Mouse (Mus musculus): ENCODE data around the gene Uhrf1bp1. TPM values are rescaled to one million over a fixed set of nuclear protein-coding genes. Genes with fewer than 3 reads are reported as not detected.

Uhrf1bp1 gene
- polyA plus RNA-seq, 1 experiment, result 16.7 TPM

- peak; percentile 55 for DNase-seq (ENCODE audit: low read depth)
- TF ChIP-seq POLR2A (IDR thresholded peaks at IDR 0.05; ENCODE audit: borderline replicate concordance, extremely low read depth, insufficient read depth, insufficient read length, poor library complexity, severe bottlenecking) (no peak), CTCF (IDR thresholded peaks at IDR 0.05; ENCODE audit: borderline replicate concordance, extremely low read depth, insufficient read depth, insufficient read length) (no peak)
Observed at GRCm38 (mm10) chr17:27922174-27922712, 66.0 kb downstream of the Uhrf1bp1 start.

- DNase-seq (ENCODE audit: low read depth), result no peak
- TF ChIP-seq POLR2A (IDR thresholded peaks at IDR 0.05; ENCODE audit: borderline replicate concordance, extremely low read depth, insufficient read depth, insufficient read length, poor library complexity, severe bottlenecking) (no peak), CTCF (IDR thresholded peaks at IDR 0.05; ENCODE audit: borderline replicate concordance, extremely low read depth, insufficient read depth, insufficient read length) (no peak)
Observed at GRCm38 (mm10) chr17:27925054-27925453, 68.8 kb downstream of the Uhrf1bp1 start.

DNA sequence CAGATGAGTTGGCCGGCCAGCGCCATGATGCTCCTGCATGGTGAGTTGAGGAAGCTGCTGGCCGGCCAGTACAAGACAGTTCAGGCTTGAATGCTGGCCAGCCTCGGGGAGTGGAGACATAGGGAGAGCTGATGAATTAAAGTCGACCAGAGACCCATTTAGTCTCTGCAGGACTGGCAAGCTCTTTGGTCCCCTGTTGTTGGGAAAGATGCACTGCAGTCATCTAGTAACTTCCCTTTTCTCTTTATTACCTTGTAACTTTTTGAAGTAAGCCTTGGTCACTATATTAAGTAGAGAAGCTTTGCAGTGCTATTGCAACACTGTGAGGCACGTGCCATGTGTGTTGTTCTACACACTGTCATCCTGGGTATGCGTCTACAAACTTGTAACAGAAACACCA is 69.3 kb downstream of the Uhrf1bp1 start:
- DNase-seq (ENCODE audit: low read depth), result no peak
- no peak for TF ChIP-seq CTCF (IDR thresholded peaks at IDR 0.05; ENCODE audit: borderline replicate concordance, extremely low read depth, insufficient read depth, insufficient read length)
- TF ChIP-seq POLR2A (IDR thresholded peaks at IDR 0.05; ENCODE audit: borderline replicate concordance, extremely low read depth, insufficient read depth, insufficient read length, poor library complexity, severe bottlenecking), result no peak

DNA sequence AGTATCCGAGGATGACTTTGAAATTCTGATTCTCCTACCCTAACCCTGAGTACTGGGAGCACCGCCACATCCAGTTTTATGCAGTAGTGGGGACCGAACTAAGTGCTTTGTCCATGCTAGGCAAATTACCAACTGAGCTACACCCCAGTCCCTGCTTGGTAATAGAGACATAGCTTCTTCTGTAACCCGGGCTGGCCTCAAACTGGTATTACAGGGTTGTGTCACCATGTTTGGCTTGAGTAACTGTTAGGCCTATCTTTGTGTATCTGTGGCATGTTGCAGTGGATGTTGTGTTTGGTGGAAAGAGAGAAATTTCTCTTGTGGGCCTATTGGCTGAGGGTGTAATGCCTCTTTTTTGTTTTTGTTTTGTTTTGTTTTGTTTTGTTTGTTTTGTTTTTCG is 74.0 kb downstream of the Uhrf1bp1 start:
- no peak for TF ChIP-seq POLR2A (IDR thresholded peaks at IDR 0.05; ENCODE audit: borderline replicate concordance, extremely low read depth, insufficient read depth, insufficient read length, poor library complexity, severe bottlenecking)
- TF ChIP-seq CTCF (IDR thresholded peaks at IDR 0.05; ENCODE audit: borderline replicate concordance, extremely low read depth, insufficient read depth, insufficient read length), result no peak

DNA sequence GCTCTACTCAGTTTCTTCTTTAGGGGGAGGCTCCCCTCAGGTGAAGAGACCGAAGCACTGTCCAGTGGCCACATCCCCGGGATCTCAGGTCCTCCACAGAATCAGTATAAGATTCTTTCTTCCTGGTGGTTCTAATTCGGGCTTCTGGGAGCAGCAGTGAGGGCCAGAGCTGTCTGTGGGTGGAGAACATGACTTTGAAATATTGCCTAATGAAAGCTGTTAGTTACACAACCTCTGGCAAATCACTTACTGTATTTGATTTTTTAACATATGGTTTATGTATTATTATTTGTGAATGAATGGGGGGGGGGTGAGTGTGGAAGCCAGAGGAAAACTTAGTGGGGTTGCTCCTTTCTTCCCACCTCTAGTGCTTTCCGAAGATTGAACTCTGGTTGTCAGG is 75.6 kb downstream of the Uhrf1bp1 start:
- no peak for DNase-seq (ENCODE audit: low read depth)
- TF ChIP-seq POLR2A (IDR thresholded peaks at IDR 0.05; ENCODE audit: borderline replicate concordance, extremely low read depth, insufficient read depth, insufficient read length, poor library complexity, severe bottlenecking) (no peak), CTCF (IDR thresholded peaks at IDR 0.05; ENCODE audit: borderline replicate concordance, extremely low read depth, insufficient read depth, insufficient read length) (no peak)

More for the DNA sequence above, 74.0 kb downstream of the Uhrf1bp1 start:
- no peak for DNase-seq (ENCODE audit: low read depth)

- DNase-seq (ENCODE audit: low read depth), result no peak
- TF ChIP-seq POLR2A (IDR thresholded peaks at IDR 0.05; ENCODE audit: borderline replicate concordance, extremely low read depth, insufficient read depth, insufficient read length, poor library complexity, severe bottlenecking) (no peak), CTCF (IDR thresholded peaks at IDR 0.05; ENCODE audit: borderline replicate concordance, extremely low read depth, insufficient read depth, insufficient read length) (no peak)
Observed at GRCm38 (mm10) chr17:27934136-27934910, 78.1 kb downstream of the Uhrf1bp1 start.

DNA sequence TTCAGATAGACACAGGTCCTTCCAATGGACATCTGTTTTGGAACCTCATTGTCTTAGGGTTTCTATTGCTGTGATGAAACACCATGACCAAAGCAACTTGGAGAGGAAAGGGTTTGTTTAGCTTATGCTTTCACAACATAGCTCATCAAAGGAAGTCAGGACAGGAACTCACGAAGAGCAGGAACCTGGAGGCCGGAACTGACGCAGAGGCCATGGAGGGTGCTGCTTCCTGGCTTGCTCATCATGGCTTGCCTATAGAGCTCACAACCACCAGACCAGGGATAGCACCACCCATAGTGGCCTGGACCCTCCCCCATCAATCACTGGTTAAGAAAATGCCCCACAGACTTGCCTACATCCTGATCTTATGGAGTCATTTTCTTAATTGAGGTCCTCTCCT is 78.8 kb downstream of the Uhrf1bp1 start:
- no peak for TF ChIP-seq POLR2A (IDR thresholded peaks at IDR 0.05; ENCODE audit: borderline replicate concordance, extremely low read depth, insufficient read depth, insufficient read length, poor library complexity, severe bottlenecking)
- TF ChIP-seq CTCF (IDR thresholded peaks at IDR 0.05; ENCODE audit: borderline replicate concordance, extremely low read depth, insufficient read depth, insufficient read length), result no peak
- no peak for DNase-seq (ENCODE audit: low read depth)

DNA sequence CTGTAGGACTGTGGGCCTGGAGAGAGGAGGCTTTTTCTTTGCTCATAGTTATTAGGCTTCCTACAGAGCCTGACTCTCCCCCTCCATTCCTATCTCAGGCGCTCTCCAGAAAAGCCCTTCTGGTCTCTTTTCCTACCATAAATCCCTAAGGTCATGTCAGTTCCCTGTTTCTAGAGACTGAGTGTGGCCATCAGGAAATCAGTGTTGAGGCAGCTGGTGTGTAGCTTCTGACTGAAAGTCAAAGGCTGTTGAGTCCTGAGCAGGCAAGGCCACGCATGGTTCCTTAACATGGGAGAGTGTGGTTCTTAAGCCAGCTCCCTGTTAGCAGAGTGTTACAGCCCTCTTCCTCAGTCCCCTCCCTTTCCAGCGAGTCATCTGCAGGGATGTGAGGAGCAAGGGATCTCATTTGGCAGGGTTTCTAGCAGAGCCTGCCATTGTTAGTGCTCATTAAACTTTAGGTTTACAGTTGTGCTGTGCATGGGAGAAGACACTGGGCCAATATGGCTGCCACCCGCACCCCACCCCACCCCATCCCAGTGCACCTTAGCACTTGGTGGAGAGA is 80.9 kb downstream of the Uhrf1bp1 start:
- no peak for TF ChIP-seq CTCF (IDR thresholded peaks at IDR 0.05; ENCODE audit: borderline replicate concordance, extremely low read depth, insufficient read depth, insufficient read length)
- TF ChIP-seq POLR2A (IDR thresholded peaks at IDR 0.05; ENCODE audit: borderline replicate concordance, extremely low read depth, insufficient read depth, insufficient read length, poor library complexity, severe bottlenecking), result no peak
- DNase-seq (ENCODE audit: low read depth), result no peak

DNA sequence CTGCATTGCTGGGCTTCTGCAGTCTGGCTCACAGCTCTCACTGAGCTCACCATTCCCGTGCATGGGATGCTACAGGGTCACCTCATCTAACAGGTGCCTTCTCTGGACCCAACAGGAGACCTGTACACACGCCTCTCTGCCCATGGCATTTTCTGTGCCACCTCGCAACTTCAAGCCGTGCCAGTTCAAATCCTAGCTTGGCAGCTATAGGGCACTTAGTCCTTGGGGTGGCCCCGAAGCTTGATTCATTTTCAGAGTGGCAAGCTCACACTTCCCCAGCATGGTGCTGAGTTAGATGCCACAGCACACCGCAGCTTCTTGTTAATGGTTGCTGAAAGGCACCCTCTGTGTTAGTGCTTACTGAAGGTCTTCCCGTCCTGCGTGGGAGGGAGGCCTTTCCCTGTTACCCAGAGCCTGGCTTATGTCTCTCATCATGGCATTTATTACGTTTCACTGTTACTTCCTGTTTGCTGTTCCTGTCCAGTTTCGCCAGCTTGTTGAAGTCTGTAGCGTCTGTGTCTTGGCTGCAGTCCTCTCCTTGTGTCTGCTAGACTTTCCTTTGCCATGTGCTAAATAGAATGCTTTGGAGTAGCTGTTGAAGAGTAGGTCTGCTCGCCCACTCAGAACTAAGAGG is 82.0 kb downstream of the Uhrf1bp1 start:
- TF ChIP-seq CTCF (IDR thresholded peaks at IDR 0.05; ENCODE audit: borderline replicate concordance, extremely low read depth, insufficient read depth, insufficient read length) (no peak), POLR2A (IDR thresholded peaks at IDR 0.05; ENCODE audit: borderline replicate concordance, extremely low read depth, insufficient read depth, insufficient read length, poor library complexity, severe bottlenecking) (no peak)
- DNase-seq (ENCODE audit: low read depth), result no peak

GRCm38 (mm10) chr17:27939028-27939427 is 82.8 kb downstream of the Uhrf1bp1 start:
- DNase-seq (ENCODE audit: low read depth), result peak; percentile 24
- TF ChIP-seq POLR2A (IDR thresholded peaks at IDR 0.05; ENCODE audit: borderline replicate concordance, extremely low read depth, insufficient read depth, insufficient read length, poor library complexity, severe bottlenecking) (no peak), CTCF (IDR thresholded peaks at IDR 0.05; ENCODE audit: borderline replicate concordance, extremely low read depth, insufficient read depth, insufficient read length) (no peak)

DNA sequence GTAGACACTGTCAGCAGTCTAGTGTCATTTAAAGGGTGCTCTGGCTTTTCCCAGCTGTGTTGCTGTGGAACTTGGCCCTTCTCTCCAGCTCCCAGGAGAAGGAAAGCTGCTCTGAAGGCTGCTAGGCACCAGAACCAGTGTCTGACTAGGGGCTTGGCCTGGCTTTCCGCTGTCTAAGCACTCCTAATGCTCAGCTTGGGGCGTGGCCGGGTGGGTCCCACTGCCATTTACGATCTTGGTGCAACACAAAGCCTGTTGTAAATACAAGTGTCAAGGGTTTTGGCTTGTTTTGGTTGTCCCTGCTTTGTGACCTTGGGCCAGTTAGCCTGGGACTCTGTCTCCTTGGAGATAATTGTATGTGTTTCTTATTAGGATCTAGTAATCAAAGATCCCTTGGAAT is 84.1 kb downstream of the Uhrf1bp1 start:
- TF ChIP-seq CTCF (IDR thresholded peaks at IDR 0.05; ENCODE audit: borderline replicate concordance, extremely low read depth, insufficient read depth, insufficient read length) (no peak), POLR2A (IDR thresholded peaks at IDR 0.05; ENCODE audit: borderline replicate concordance, extremely low read depth, insufficient read depth, insufficient read length, poor library complexity, severe bottlenecking) (no peak)
- no peak for DNase-seq (ENCODE audit: low read depth)

All from brain, embryonic 14.5 days (tissue).